Mouse (Mus musculus) cerebellum, adult 9-11 months (tissue): Measurements from ENCODE around the gene Daam1.

ENCODE experiments used
- DNase-seq: peaks from one replicate; pipeline ENCODE4 v3.0.0; 2022

Daam1 gene

GRCm38 (mm10) chr12:71938513-71938912, 107.6 kb downstream of the Daam1 start:
- no peak for DNase-seq

- DNase-seq, result no peak
Observed at GRCm38 (mm10) chr12:71941290-71941689, 110.4 kb downstream of the Daam1 start.

GRCm38 (mm10) chr12:71943112-71943511, 112.2 kb downstream of the Daam1 start:
- no peak for DNase-seq

GRCm38 (mm10) chr12:71943646-71944045, 112.8 kb downstream of the Daam1 start:
- no peak for DNase-seq

GRCm38 (mm10) chr12:71945844-71946243, 115.0 kb downstream of the Daam1 start:
- DNase-seq, result no peak

GRCm38 (mm10) chr12:71946448-71946847, 115.6 kb downstream of the Daam1 start:
- no peak for DNase-seq

- DNase-seq, result no peak
Observed at GRCm38 (mm10) chr12:71948972-71949371, 118.1 kb downstream of the Daam1 start.

GRCm38 (mm10) chr12:71949606-71950005, 118.7 kb downstream of the Daam1 start:
- DNase-seq, result no peak

GRCm38 (mm10) chr12:71950095-71950877, 119.4 kb downstream of the Daam1 start:
- no peak for DNase-seq

- DNase-seq, result no peak
Observed at GRCm38 (mm10) chr12:71954180-71954935, 123.5 kb downstream of the Daam1 start.

GRCm38 (mm10) chr12:71956980-71957379, 126.1 kb downstream of the Daam1 start:
- DNase-seq, result no peak

GRCm38 (mm10) chr12:71957496-71957895, 126.6 kb downstream of the Daam1 start:
- DNase-seq, result peak; percentile 27

GRCm38 (mm10) chr12:71959351-71959991, 128.6 kb downstream of the Daam1 start:
- no peak for DNase-seq

GRCm38 (mm10) chr12:71961671-71962070, 130.8 kb downstream of the Daam1 start:
- no peak for DNase-seq

GRCm38 (mm10) chr12:71962616-71963015, 131.7 kb downstream of the Daam1 start:
- DNase-seq, result no peak

- no peak for DNase-seq
Observed at GRCm38 (mm10) chr12:71968592-71968991, 137.7 kb downstream of the Daam1 start.

GRCm38 (mm10) chr12:71969022-71969421, 138.1 kb downstream of the Daam1 start:
- no peak for DNase-seq

GRCm38 (mm10) chr12:71969439-71969838, 138.6 kb downstream of the Daam1 start:
- DNase-seq, result no peak

- no peak for DNase-seq
Observed at GRCm38 (mm10) chr12:71969941-71970629, 139.2 kb downstream of the Daam1 start.

GRCm38 (mm10) chr12:71970791-71971654, 140.1 kb downstream of the Daam1 start:
- DNase-seq, result no peak

- DNase-seq, result no peak
Observed at GRCm38 (mm10) chr12:71972126-71972525, 141.2 kb downstream of the Daam1 start.
